Mouse (Mus musculus) lung, postnatal 0 days (tissue): ENCODE results near the gene Actr6.

Experiments
- CTCF ChIP-seq: IDR thresholded peaks from 2 replicates; pipeline ENCODE4 v1.5.1; 2016; ENCODE audit warnings: antibody characterized with exemption, mild to moderate bottlenecking
- EP300 ChIP-seq: IDR thresholded peaks from 2 replicates; pipeline ENCODE4 v1.6.1; 2016; ENCODE audit warnings: antibody characterized with exemption, mild to moderate bottlenecking, control low read depth

DNA sequence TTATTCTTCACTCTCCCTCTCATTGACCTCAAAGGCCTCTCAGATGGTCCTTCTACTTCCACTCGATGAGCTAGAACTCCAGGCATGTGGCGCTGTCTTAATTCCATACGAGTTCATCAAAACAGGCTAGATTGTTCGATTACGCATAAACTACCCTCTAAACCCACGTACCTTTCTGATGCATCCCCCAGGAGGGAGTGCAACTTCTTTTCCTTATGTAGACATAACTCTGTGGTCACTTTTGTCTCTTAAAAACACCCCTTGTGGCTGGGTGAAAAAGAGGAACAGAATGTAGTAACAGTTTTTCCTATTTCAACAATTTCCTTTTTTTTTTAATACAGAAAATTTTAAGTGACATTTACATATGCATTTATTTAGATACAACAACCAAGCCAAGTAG is 8.9 kb upstream of the Actr6 start:
- TF ChIP-seq CTCF (no peak), EP300 (no peak)
